Mouse (Mus musculus) embryonic stem cell, embryonic (primary cell): ENCODE results near the gene Pyurf.

Experiments
- CTCF ChIA-PET, 4 experiments: fragments of 300-600 bp in 2 of 4; fragments of 350-600 bp in 2 of 4; sonication (Branson Sonifier 250); formaldehyde crosslinking; loops; one replicate each; lab custom pipeline; 2022; ENCODE audit warnings: inconsistent platforms in 2 of 4; lab: Charles Lee
- POLR2A ChIA-PET, 4 experiments: fragments of 300-600 bp in 2 of 4; fragments of 350-600 bp in 2 of 4; sonication (Branson Sonifier 250); formaldehyde crosslinking; loops; one replicate each; lab custom pipeline; 2022; ENCODE audit warnings: antibody characterized with exemption in 4 of 4, inconsistent platforms in 1 of 4; lab: Charles Lee

Pyurf gene

GRCm38 (mm10) chr6:57691467-57692261, at the start of gene Pyurf:
Gene Pyurf, minus strand, starts transcription at chr6:57692078.
- POLR2A ChIA-PET, result interaction anchor here (0.6 to 2.6 kb wide), 18 partner anchors 8 to 976 kb away, joined by 3 to 51 read pairs (median 4); partner anchors contain the start of genes Lancl2 (in 4 of the 4) and Vopp1 (in 1 of the 4)
- CTCF ChIA-PET, result interaction anchor here in 2 of 4 experiments (0.6 to 0.9 kb wide), 3 partner anchors 11 to 286 kb away, joined by 4 to 10 read pairs (median 6); partner anchors contain the start of gene Lancl2 (in 1 of the 2)

- ChIA-PET CTCF (no interaction called here), POLR2A (interaction anchor here in 1 of 4 experiments (0.5 kb wide), 1 partner anchor 1581 kb away, joined by 3 read pairs; no protein-coding TSS in a partner anchor)
These were observed 29.5 kb upstream of the Pyurf start for GRCm38 (mm10) chr6:57721347-57721746.

GRCm38 (mm10) chr6:57711726-57712125, 19.8 kb upstream of the Pyurf start:
- CTCF ChIA-PET, result no interaction called here
- POLR2A ChIA-PET, result no interaction called here

GRCm38 (mm10) chr6:57706721-57707120, 14.8 kb upstream of the Pyurf start:
- POLR2A ChIA-PET, result no interaction called here
- CTCF ChIA-PET, result no interaction called here

GRCm38 (mm10) chr6:57703703-57704102, 11.8 kb upstream of the Pyurf start:
- ChIA-PET POLR2A (interaction anchor here (0.6 to 2.8 kb wide), 9 partner anchors 10 to 1489 kb away, joined by 3 to 51 read pairs (median 4); partner anchors contain the start of genes Pyurf (in 3 of the 4), Ppm1k (in 1 of the 4) and Vopp1 (in 1 of the 4)), CTCF (interaction anchor here in 1 of 4 experiments (1.8 kb wide), 1 partner anchor 12 kb away, joined by 4 read pairs; the partner anchor contains the start of gene Pyurf)

- CTCF ChIA-PET, result interaction anchor here in 1 of 4 experiments (1.8 kb wide), 1 partner anchor 11 kb away, joined by 4 read pairs; the partner anchor contains the start of gene Pyurf
- POLR2A ChIA-PET, result interaction anchor here (0.6 to 2.8 kb wide), 16 partner anchors 11 to 1490 kb away, joined by 3 to 51 read pairs (median 4); partner anchors contain the start of genes Pyurf (in 4 of the 4), Fkbp9 (in 1 of the 4), Ppm1k (in 1 of the 4) and Vopp1 (in 1 of the 4)
These were observed 11.0 kb upstream of the Pyurf start for GRCm38 (mm10) chr6:57702743-57703499.

- ChIA-PET CTCF (interaction anchor here in 1 of 4 experiments (1.8 kb wide), 1 partner anchor 11 kb away, joined by 4 read pairs; the partner anchor contains the start of gene Pyurf), POLR2A (interaction anchor here (0.6 to 2.8 kb wide), 13 partner anchors 10 to 1130 kb away, joined by 3 to 51 read pairs (median 3); partner anchors contain the start of genes Pyurf (in 4 of the 4), Fkbp9 (in 1 of the 4), Ppm1k (in 1 of the 4) and Vopp1 (in 1 of the 4))
These were observed 10.5 kb upstream of the Pyurf start, which contains the start of gene Lancl2 for GRCm38 (mm10) chr6:57702376-57702742. Gene Lancl2, plus strand, starts transcription at chr6:57702540.

- CTCF ChIA-PET, result no interaction called here
- POLR2A ChIA-PET, result interaction anchor here in 3 of 4 experiments (1.0 to 2.8 kb wide), 5 partner anchors 9 to 938 kb away, joined by 3 to 51 read pairs (median 20); partner anchors contain the start of gene Pyurf (in 3 of the 3)
These were observed 9.8 kb upstream of the Pyurf start for GRCm38 (mm10) chr6:57701686-57702085.

- ChIA-PET POLR2A (interaction anchor here in 3 of 4 experiments (1.9 to 2.6 kb wide), 3 partner anchors 9 to 10 kb away, joined by 6 to 51 read pairs (median 21); partner anchors contain the start of gene Lancl2 (in 3 of the 3)), CTCF (no interaction called here)
These were observed 1.2 kb upstream of the Pyurf start for GRCm38 (mm10) chr6:57693116-57693515.

- POLR2A ChIA-PET, result no interaction called here
These were observed 7.7 kb downstream of the Pyurf start for GRCm38 (mm10) chr6:57684156-57684555.

GRCm38 (mm10) chr6:57661295-57661694, 30.6 kb downstream of the Pyurf start:
- ChIA-PET POLR2A (no interaction called here), CTCF (no interaction called here)

More at GRCm38 (mm10) chr6:57684156-57684555, 7.7 kb downstream of the Pyurf start:
- CTCF ChIA-PET, result no interaction called here

- POLR2A ChIA-PET, result no interaction called here
These were observed 44.6 kb downstream of the Pyurf start for GRCm38 (mm10) chr6:57647256-57647655.

GRCm38 (mm10) chr6:57641789-57642188, 50.1 kb downstream of the Pyurf start:
- CTCF ChIA-PET, result no interaction called here
- POLR2A ChIA-PET, result interaction anchor here in 1 of 4 experiments (0.7 kb wide), 1 partner anchor 874 kb away, joined by 4 read pairs; no protein-coding TSS in a partner anchor

More at GRCm38 (mm10) chr6:57647256-57647655, 44.6 kb downstream of the Pyurf start:
- CTCF ChIA-PET, result no interaction called here

GRCm38 (mm10) chr6:57639531-57639930, 52.3 kb downstream of the Pyurf start:
- ChIA-PET CTCF (no interaction called here), POLR2A (interaction anchor here in 1 of 4 experiments (1.4 kb wide), 1 partner anchor 52 kb away, joined by 4 read pairs; the partner anchor contains the start of gene Pyurf)
